Comparison of ENCODE assay signal across 21 mouse cellular contexts in the genomic region with DNA sequence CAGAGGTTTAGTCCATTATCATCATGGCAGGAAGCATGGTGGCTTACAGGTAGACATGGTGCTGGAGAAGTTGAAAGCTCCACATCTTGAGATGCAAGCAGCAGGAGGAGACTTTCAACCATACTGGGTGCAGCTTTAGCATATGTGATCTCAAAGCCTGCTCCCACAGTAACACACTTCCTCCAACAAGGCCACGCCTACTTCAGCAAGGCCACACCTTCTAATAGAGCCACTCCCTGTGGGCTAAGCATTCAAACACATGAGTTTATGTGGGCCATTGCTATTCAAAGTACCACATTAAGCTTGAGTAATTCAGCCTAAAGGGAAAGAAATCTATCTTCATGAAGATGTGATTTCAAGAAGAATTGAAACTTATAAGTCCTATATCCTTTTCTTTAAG. TPM values are rescaled to one million over a fixed set of nuclear protein-coding genes. Genes with fewer than 3 reads are reported as not detected.
"Had no signal": no experiment of that assay in that cellular context is flagged by ENCODE, and none has a peak within 500 bp of the region (broad histone marks: within the 10 kb centered on the region; RNA-seq: fewer than 3 reads in every experiment).

No protein-coding gene starts in this region.

- H3K4me1 ChIP-seq: limb, embryonic 10.5 days; limb, embryonic 13.5 days; midbrain, embryonic 10.5 days; midbrain, embryonic 15.5 days; neural tube, embryonic 12.5 days; neural tube, embryonic 15.5 days had no signal

- H3K9me3 ChIP-seq: limb, embryonic 10.5 days; limb, embryonic 13.5 days; megakaryocyte, embryonic 14.5 days; midbrain, embryonic 10.5 days; midbrain, embryonic 15.5 days; neural tube, embryonic 12.5 days; neural tube, embryonic 15.5 days had no signal

- H3K9ac ChIP-seq: limb, embryonic 13.5 days; lung, embryonic 14.5 days; midbrain, embryonic 15.5 days; neural tube, embryonic 12.5 days; neural tube, embryonic 15.5 days had no signal

- DNase-seq: kidney, adult 18-20 months; kidney, adult 9 months; kidney, postnatal 14 days; kidney, postnatal 4 days; lung, embryonic 14.5 days; right cerebral cortex, adult 18-20 months; right cerebral cortex, postnatal 14 days; right cerebral cortex, postnatal 4 days; thymus, adult 2 months; thymus, postnatal 14 days; thymus, postnatal 4 days had no signal

- H3K4me3 ChIP-seq: limb, embryonic 10.5 days; limb, embryonic 13.5 days; megakaryocyte, embryonic 14.5 days; midbrain, embryonic 10.5 days; midbrain, embryonic 15.5 days; neural tube, embryonic 12.5 days; neural tube, embryonic 15.5 days had no signal

- ATAC-seq: lung, postnatal 0 days; midbrain, embryonic 15.5 days had no signal

- H3K4me2 ChIP-seq: limb, embryonic 13.5 days; lung, embryonic 14.5 days; midbrain, embryonic 15.5 days; neural tube, embryonic 12.5 days; neural tube, embryonic 15.5 days had no signal

- H3K27me3 ChIP-seq: limb, embryonic 13.5 days; megakaryocyte, embryonic 14.5 days; midbrain, embryonic 15.5 days; neural tube, embryonic 12.5 days; neural tube, embryonic 15.5 days had no signal

- H3K27ac ChIP-seq: limb, embryonic 10.5 days; limb, embryonic 13.5 days; midbrain, embryonic 10.5 days; midbrain, embryonic 15.5 days; neural tube, embryonic 12.5 days; neural tube, embryonic 15.5 days; stomach, postnatal 0 days had no signal

RNA-seq across cellular contexts. Expression of gene Clhc1, which starts 54.6 kb away (rescaled TPM):
- polyA plus RNA-seq: liver, adult 2 months; stomach, postnatal 0 days; thymus, adult 2 months had no signal
